Mouse (Mus musculus): ENCODE results near the gene Rpl15.
A peak's percentile ranks its signal among the peaks of the same experiment; 100 is the strongest.
"Not testable (repeated sequence)": the region's sequence is repeated elsewhere in the genome, so short reads cannot be mapped to it uniquely, and the experiment has no call there.

The Rpl15 gene

GRCm38 (mm10) chr14:18270529-18271441, at the start of gene Rpl15, which contains the start of gene Nkiras1:
Gene Rpl15 (minus strand): TSS chr14:18271391.
Gene Nkiras1 (plus strand): TSS chr14:18271136.
- peak; percentile 99 for DNase-seq (ENCODE audit: low read depth, low spot score)

GRCm38 (mm10) chr14:18317457-18318411, 46.5 kb upstream of the Rpl15 start:
- no peak for DNase-seq (ENCODE audit: low read depth, low spot score)

- peak; percentile 72 for DNase-seq (ENCODE audit: low read depth, low spot score)
These were observed 33.0 kb upstream of the Rpl15 start for GRCm38 (mm10) chr14:18304165-18304564.

GRCm38 (mm10) chr14:18303262-18303661, 32.1 kb upstream of the Rpl15 start:
- peak; percentile 79 for DNase-seq (ENCODE audit: low read depth, low spot score)

- DNase-seq (ENCODE audit: low read depth, low spot score): no peak
These were observed 31.6 kb upstream of the Rpl15 start for GRCm38 (mm10) chr14:18302750-18303149.

GRCm38 (mm10) chr14:18301591-18301990, 30.4 kb upstream of the Rpl15 start:
- DNase-seq (ENCODE audit: low read depth, low spot score): peak; percentile 68

GRCm38 (mm10) chr14:18300676-18301075, 29.5 kb upstream of the Rpl15 start:
- DNase-seq (ENCODE audit: low read depth, low spot score): peak; percentile 46

- no peak for DNase-seq (ENCODE audit: low read depth, low spot score)
These were observed 27.7 kb upstream of the Rpl15 start for GRCm38 (mm10) chr14:18298874-18299273.

GRCm38 (mm10) chr14:18297441-18297840, 26.2 kb upstream of the Rpl15 start:
- no peak for DNase-seq (ENCODE audit: low read depth, low spot score)

GRCm38 (mm10) chr14:18292578-18292977, 21.4 kb upstream of the Rpl15 start:
- DNase-seq (ENCODE audit: low read depth, low spot score): peak; percentile 45

GRCm38 (mm10) chr14:18292111-18292510, 20.9 kb upstream of the Rpl15 start:
- DNase-seq (ENCODE audit: low read depth, low spot score): no peak

GRCm38 (mm10) chr14:18287391-18287790, 16.2 kb upstream of the Rpl15 start:
- DNase-seq (ENCODE audit: low read depth, low spot score): peak; percentile 48

GRCm38 (mm10) chr14:18286441-18286840, 15.2 kb upstream of the Rpl15 start:
- DNase-seq (ENCODE audit: low read depth, low spot score): no peak

- DNase-seq (ENCODE audit: low read depth, low spot score): no peak
These were observed 14.3 kb upstream of the Rpl15 start for GRCm38 (mm10) chr14:18285476-18285875.

GRCm38 (mm10) chr14:18284581-18284980, 13.4 kb upstream of the Rpl15 start:
- DNase-seq (ENCODE audit: low read depth, low spot score): peak; percentile 41

- no peak for DNase-seq (ENCODE audit: low read depth, low spot score)
These were observed 9.2 kb upstream of the Rpl15 start for GRCm38 (mm10) chr14:18280375-18280774.

GRCm38 (mm10) chr14:18274526-18274925, 3.3 kb upstream of the Rpl15 start:
- no peak for DNase-seq (ENCODE audit: low read depth, low spot score)

GRCm38 (mm10) chr14:18271666-18272065, 475 bp upstream of the Rpl15 start:
- peak; percentile 51 for DNase-seq (ENCODE audit: low read depth, low spot score)

- DNase-seq (ENCODE audit: low read depth, low spot score): not testable (repeated sequence)
These were observed 1.2 kb downstream of the Rpl15 start for GRCm38 (mm10) chr14:18269947-18270528.

- DNase-seq (ENCODE audit: low read depth, low spot score): no peak
These were observed 7.8 kb downstream of the Rpl15 start for GRCm38 (mm10) chr14:18263427-18263826.

GRCm38 (mm10) chr14:18261203-18261602, 10.0 kb downstream of the Rpl15 start:
- no peak for DNase-seq (ENCODE audit: low read depth, low spot score)

Measured in A20 (cell line).